Mouse (Mus musculus) C2C12 (cell line): Measurements from ENCODE around the gene Mcts2. TPM values are rescaled to one million over a fixed set of nuclear protein-coding genes. Genes with fewer than 3 reads are reported as not detected.
A peak's percentile ranks its signal among the peaks of the same experiment; 100 is the strongest.

ENCODE experiments used
- H3K27me3 ChIP-seq: one replicate; pipeline ENCODE4 v1.6.1; 2011; ENCODE audit not compliant: control insufficient read depth, insufficient read depth, insufficient read length
- H3K36me3 ChIP-seq: one replicate; pipeline ENCODE4 v1.6.1; 2011; ENCODE audit not compliant: control insufficient read depth, insufficient read depth
- H3K4me3 ChIP-seq: one replicate; pipeline ENCODE4 v1.5.1; 2011; ENCODE audit warnings: mild to moderate bottlenecking, control low read depth; ENCODE audit not compliant: poor library complexity, insufficient read depth, severe bottlenecking
- H3K79me2 ChIP-seq: one replicate; pipeline ENCODE4 v1.6.1; 2011; ENCODE audit not compliant: control insufficient read depth, insufficient read depth
- H3K79me3 ChIP-seq: one replicate; pipeline ENCODE4 v1.6.1; 2011; ENCODE audit warnings: low read depth, control low read depth
- H3ac ChIP-seq: one replicate; pipeline ENCODE3; 2011; ENCODE audit warnings: low read depth; ENCODE audit not compliant: control insufficient read depth, insufficient read length
- CEBPB ChIP-seq: IDR thresholded peaks from one replicate; pipeline ENCODE4 v1.6.1; 2011; ENCODE audit warnings: low read depth, mild to moderate bottlenecking, control low read depth, moderate library complexity
- CTCF ChIP-seq: IDR thresholded peaks from one replicate; pipeline ENCODE4 v1.5.1; 2011; ENCODE audit not compliant: control insufficient read depth, insufficient read depth, insufficient read length
- FOSL1 ChIP-seq: IDR thresholded peaks from one replicate; pipeline ENCODE4 v1.8.0; 2011; ENCODE audit warnings: mild to moderate bottlenecking, low read length; ENCODE audit not compliant: poor library complexity, insufficient read depth, severe bottlenecking
- MAX ChIP-seq: IDR thresholded peaks from one replicate; pipeline ENCODE4 v1.6.1; 2011; ENCODE audit warnings: mild to moderate bottlenecking, control low read depth
- MYOD1 ChIP-seq: IDR thresholded peaks from one replicate; pipeline ENCODE4 v1.6.1; 2011; ENCODE audit warnings: low read depth; ENCODE audit not compliant: control insufficient read depth, insufficient read length
- MYOG ChIP-seq: IDR thresholded peaks from one replicate; pipeline ENCODE4 v1.6.1; 2011; ENCODE audit not compliant: control insufficient read depth, insufficient read length; ENCODE audit errors: extremely low read depth
- USF1 ChIP-seq: IDR thresholded peaks from one replicate; pipeline ENCODE4 v1.6.1; 2011; ENCODE audit warnings: low read depth, mild to moderate bottlenecking, control low read depth, moderate library complexity
- polyA plus RNA-seq: library from polyadenylated mRNA; unstranded; fragments of >200 nt; fragmentation: generic; extraction: Trizol; gene quantifications from one replicate; pipeline ENCODE4 v1.2.1, GENCODE M21; 2012; ENCODE audit warnings: missing spikeins

Mcts2 gene
- polyA plus RNA-seq, 1 experiment: 24.7 TPM

DNA sequence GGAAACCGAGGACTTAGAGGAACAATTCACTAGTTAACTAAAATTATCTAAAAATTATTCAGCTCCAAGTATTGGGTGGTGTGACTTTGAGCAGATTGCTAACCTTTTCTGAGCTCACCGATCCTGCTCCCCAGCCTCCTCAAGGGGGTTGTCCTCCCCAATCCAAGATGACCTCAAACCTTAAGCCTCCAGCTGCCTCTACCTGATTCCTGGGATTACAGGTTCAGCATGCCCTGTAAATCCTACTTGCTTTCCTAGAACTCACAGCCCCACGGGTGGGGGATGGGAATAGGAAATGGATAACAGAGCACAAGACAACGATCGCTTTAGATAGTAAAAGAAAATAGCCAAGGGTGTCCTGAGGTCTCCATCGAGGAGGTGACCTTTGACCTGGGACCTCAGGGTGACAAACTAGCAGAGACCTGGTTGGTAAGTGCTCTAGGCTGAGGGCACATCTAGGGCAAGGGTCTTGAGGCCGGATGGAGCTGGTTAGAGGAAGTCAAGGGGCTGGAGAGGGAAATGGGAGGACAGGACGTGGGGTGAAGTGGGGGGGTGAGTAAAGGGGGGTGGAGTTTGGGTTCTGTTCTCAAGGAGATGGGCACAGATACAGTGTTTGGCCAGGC, 42.3 kb downstream of the Mcts2 start:
- Histone ChIP-seq H3K27me3 (no peaks in the 10 kb centered on the region), H3K79me3 (peaks cover 3% of the 10 kb centered on the region), H3ac (no peak overlapping the region), H3K36me3 (no peaks in the 10 kb centered on the region), H3K4me3 (no peak overlapping the region), H3K79me2 (peaks cover 22% of the 10 kb centered on the region)
- TF ChIP-seq MYOD1 (no peak), CTCF (no peak), USF1 (no peak), CEBPB (no peak), MYOG (no peak), MAX (no peak), FOSL1 (no peak)

DNA sequence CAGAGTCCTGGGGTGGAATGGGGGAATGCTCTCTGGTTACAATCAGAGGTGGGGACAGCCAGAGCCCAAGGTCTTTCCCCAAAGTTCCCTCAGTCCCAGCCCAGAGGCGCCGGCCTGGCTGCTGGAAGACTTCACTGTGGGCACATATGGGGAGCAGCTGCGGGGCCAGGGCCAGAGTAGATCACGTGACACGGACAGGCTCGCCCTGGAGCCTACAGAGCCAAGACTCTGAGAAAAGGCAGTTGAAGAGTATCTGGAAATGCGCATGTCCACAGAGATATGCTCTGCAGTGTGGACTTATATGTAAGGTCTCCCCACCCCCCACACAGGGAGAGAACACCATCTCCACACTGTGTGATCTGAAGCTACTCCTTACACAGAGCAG, 42.8 kb downstream of the Mcts2 start:
- H3K4me3 ChIP-seq: no peak overlapping the region
- H3K79me2 ChIP-seq: peaks cover 22% of the 10 kb centered on the region
- peak overlapping the region; percentile 19 for H3ac ChIP-seq
- H3K79me3 ChIP-seq: peaks cover 3% of the 10 kb centered on the region
- TF ChIP-seq MAX (no peak), FOSL1 (no peak), CEBPB (no peak), CTCF (no peak), MYOG (no peak), USF1 (peak; percentile 93), MYOD1 (peak; percentile 76)
- H3K27me3 ChIP-seq: no peaks in the 10 kb centered on the region
- H3K36me3 ChIP-seq: no peaks in the 10 kb centered on the region

DNA sequence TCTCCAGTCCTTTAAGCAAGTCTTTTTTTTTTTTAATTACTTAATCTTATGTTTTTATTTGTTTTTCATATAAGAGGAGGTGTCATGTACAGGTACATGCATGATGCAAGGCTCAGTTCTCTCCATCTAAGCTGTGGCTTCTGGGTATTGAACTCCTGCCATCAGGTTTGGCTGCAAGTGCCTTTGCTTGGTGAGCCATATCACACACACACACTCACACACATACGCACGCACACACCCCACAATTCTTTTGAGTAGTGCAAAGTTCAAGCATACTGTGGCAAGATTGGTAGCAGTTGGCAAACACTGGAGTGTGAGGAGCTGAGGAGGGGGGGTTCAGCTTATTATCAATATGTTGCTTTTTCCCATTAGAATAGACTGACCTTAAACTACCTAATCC, 46.4 kb downstream of the Mcts2 start:
- H3K4me3 ChIP-seq: no peak overlapping the region
- TF ChIP-seq MYOD1: no peak
- TF ChIP-seq MAX: no peak
- TF ChIP-seq CEBPB: no peak
- no peak for TF ChIP-seq CTCF
- no peak for TF ChIP-seq MYOG
- TF ChIP-seq FOSL1: no peak
- no peak for TF ChIP-seq USF1
- H3ac ChIP-seq: no peak overlapping the region

GRCm38 (mm10) chr2:152734501-152734900, 47.7 kb downstream of the Mcts2 start:
- no peak for TF ChIP-seq FOSL1
- no peak for TF ChIP-seq USF1
- no peak for TF ChIP-seq MAX
- no peak for TF ChIP-seq CEBPB
- no peak for TF ChIP-seq MYOG
- no peak for TF ChIP-seq MYOD1
- no peak for TF ChIP-seq CTCF

More for the DNA sequence above, 46.4 kb downstream of the Mcts2 start:
- H3K27me3 ChIP-seq: no peaks in the 10 kb centered on the region
- peaks cover 42% of the 10 kb centered on the region for H3K79me2 ChIP-seq
- H3K79me3 ChIP-seq: peaks cover 27% of the 10 kb centered on the region
- H3K36me3 ChIP-seq: peaks cover 16% of the 10 kb centered on the region

DNA sequence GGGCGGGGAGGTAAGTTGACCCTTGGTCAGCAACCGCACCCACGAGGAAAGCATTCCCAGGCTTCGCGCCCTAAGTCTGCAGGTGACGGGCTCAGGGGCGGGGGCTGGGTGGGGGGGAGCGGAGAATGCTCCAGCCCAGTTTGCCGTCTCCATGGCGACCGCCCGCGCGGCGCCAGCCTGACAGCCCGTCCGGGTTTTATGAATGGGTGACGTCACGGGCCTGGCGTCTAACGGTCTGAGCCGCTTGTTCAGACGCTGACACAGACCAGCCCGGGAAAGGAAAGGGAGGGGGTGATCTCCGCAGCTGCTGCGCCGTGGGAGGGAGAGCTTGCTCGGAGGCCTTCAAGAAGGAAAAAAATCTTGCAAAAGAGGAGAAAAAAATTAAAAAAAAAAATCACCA, 48.1 kb downstream of the Mcts2 start:
- Histone ChIP-seq H3K4me3 (peak overlapping the region; percentile 31), H3ac (peak overlapping the region; percentile 73), H3K79me2 (peaks cover 37% of the 10 kb centered on the region), H3K36me3 (peaks cover 17% of the 10 kb centered on the region), H3K27me3 (no peaks in the 10 kb centered on the region), H3K79me3 (peaks cover 29% of the 10 kb centered on the region)
- TF ChIP-seq MYOD1: peak; percentile 83
- TF ChIP-seq MYOG: no peak

More at GRCm38 (mm10) chr2:152734501-152734900, 47.7 kb downstream of the Mcts2 start:
- H3K27me3 ChIP-seq: no peaks in the 10 kb centered on the region
- peaks cover 29% of the 10 kb centered on the region for H3K79me3 ChIP-seq
- H3K79me2 ChIP-seq: peaks cover 37% of the 10 kb centered on the region
- peaks cover 17% of the 10 kb centered on the region for H3K36me3 ChIP-seq
- no peak overlapping the region for H3K4me3 ChIP-seq
- no peak overlapping the region for H3ac ChIP-seq

DNA sequence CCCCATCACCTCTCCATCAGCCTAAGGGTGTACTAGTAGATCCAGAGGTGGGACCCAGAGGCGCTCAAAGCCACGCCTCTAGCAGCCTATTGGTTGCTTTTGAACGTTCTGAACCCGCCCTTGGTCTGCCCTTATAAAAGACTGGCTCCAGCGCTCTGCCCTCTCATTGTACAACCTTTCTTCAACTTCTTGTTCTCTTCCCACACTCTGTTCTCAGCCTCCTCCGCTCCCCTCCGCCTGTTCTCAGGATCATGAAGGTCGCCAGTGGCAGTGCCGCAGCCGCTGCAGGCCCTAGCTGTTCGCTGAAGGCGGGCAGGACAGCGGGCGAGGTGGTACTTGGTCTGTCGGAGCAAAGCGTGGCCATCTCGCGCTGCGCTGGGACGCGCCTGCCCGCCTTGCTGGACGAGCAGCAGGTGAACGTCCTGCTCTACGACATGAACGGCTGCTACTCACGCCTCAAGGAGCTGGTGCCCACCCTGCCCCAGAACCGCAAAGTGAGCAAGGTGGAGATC, 49.3 kb downstream of the Mcts2 start, which contains the start of gene Id1:
Gene Id1 (plus strand): TSS at position 162 of the 512 bp plus-strand sequence.
- peak within 1 kb of the TSS; percentile 92 for H3ac ChIP-seq
- H3K36me3 ChIP-seq: peaks cover 17% of the 10 kb centered on the region
- TF ChIP-seq FOSL1 (no peak), CTCF (no peak), CEBPB (no peak), USF1 (no peak), MYOD1 (peak; percentile 15), MYOG (no peak), MAX (peak; percentile 60)
- peaks cover 28% of the 10 kb centered on the region for H3K79me3 ChIP-seq
- H3K79me2 ChIP-seq: peaks cover 45% of the 10 kb centered on the region
- H3K27me3 ChIP-seq: no peaks in the 10 kb centered on the region
- H3K4me3 ChIP-seq: peak within 1 kb of the TSS; percentile 93
